Mouse (Mus musculus) CD4-positive helper T cell, adult 2 months (primary cell): ENCODE data around the gene Macc1.

Experiments used
- DNase-seq: peaks from one replicate; pipeline ENCODE4 v3.0.0-alpha.2; 2012; ENCODE audit warnings: low read depth, missing footprints, low spot score

The Macc1 gene

GRCm38 (mm10) chr12:119483922-119484631, 170.0 kb downstream of the Macc1 start:
- DNase-seq: no peak

GRCm38 (mm10) chr12:119511145-119511544, 197.1 kb downstream of the Macc1 start:
- no peak for DNase-seq
